Mouse (Mus musculus) embryonic facial prominence, embryonic 14.5 days (tissue): ENCODE results near the gene Zswim8. TPM values are rescaled to one million over a fixed set of nuclear protein-coding genes. Genes with fewer than 3 reads are reported as not detected.

ENCODE experiments used
- ATAC-seq: fragments of 200-750 bp; cut with Nextera tagmentation; 2 replicates; pipeline ENCODE4 v1.8.0; 2017; ENCODE audit warnings: low read depth, moderate number of reproducible peaks, moderate TSS enrichment
- DNase-seq: peaks from one replicate; pipeline ENCODE4 v3.0.0-alpha.2; 2015; ENCODE audit warnings: low spot score
- H3K27ac ChIP-seq: fragments of 300-500 bp; sonication (generic); replicated peaks from 2 replicates; pipeline ENCODE4 v1.5.1; 2014; ENCODE audit warnings: low read depth, mild to moderate bottlenecking, low read length, moderate library complexity
- H3K27me3 ChIP-seq: fragments of 300-500 bp; sonication (generic); replicated peaks from 2 replicates; pipeline ENCODE4 v1.6.1; 2014; ENCODE audit warnings: low read length; ENCODE audit not compliant: control insufficient read depth, insufficient read depth
- H3K36me3 ChIP-seq: fragments of 300-500 bp; sonication (generic); 2 replicates; pipeline ENCODE4 v1.6.1; 2014; ENCODE audit warnings: low read length, mixed read lengths; ENCODE audit not compliant: control insufficient read depth, insufficient read depth
- H3K4me1 ChIP-seq: fragments of 300-500 bp; sonication (generic); 2 replicates; pipeline ENCODE4 v1.6.1; 2014; ENCODE audit warnings: antibody characterized with exemption, low read length; ENCODE audit not compliant: control insufficient read depth, insufficient read depth
- H3K4me2 ChIP-seq: fragments of 300-500 bp; sonication (generic); 2 replicates; pipeline ENCODE4 v1.6.1; 2014; ENCODE audit warnings: low read depth, mild to moderate bottlenecking, low read length, moderate library complexity, mixed read lengths
- H3K4me3 ChIP-seq: fragments of 300-500 bp; sonication (generic); 2 replicates; pipeline ENCODE4 v1.5.1; 2014; ENCODE audit warnings: low read depth, mild to moderate bottlenecking, low read length
- H3K9ac ChIP-seq: fragments of 300-500 bp; sonication (generic); 2 replicates; pipeline ENCODE4 v1.6.1; 2014; ENCODE audit warnings: low read depth, mild to moderate bottlenecking, low read length, moderate library complexity, mixed read lengths
- H3K9me3 ChIP-seq: fragments of 300-500 bp; sonication (generic); 2 replicates; pipeline ENCODE4 v1.6.1; 2016; ENCODE audit warnings: low read length; ENCODE audit not compliant: control insufficient read depth
- WGBS: fragments of 180-500 bp; shearing (Covaris S2); extraction: QIAGEN DNeasy Blood & Tissue Kit; methylation state at CpG from one replicate; pipeline ENCODE4 v1.1.7; 2014; 5-methylcytosine and 5-hydroxymethylcytosine counted together
- polyA plus RNA-seq: library from polyadenylated mRNA; unstranded; fragments of >200 nt; fragmentation: Nextera tagmentation; extraction: Ambion mirVana; gene quantifications from 2 replicates; pipeline ENCODE4 v1.2.1, GENCODE M21; 2014

The Zswim8 gene
- polyA plus RNA-seq, 1 experiment from 2014 or later, result 31.1 TPM

GRCm38 (mm10) chr14:20663601-20664000, 43.8 kb upstream of the Zswim8 start:
- Histone ChIP-seq H3K27ac (peak overlapping the region; percentile 52; the same call in 1 of the 2 replicates), H3K27me3 (no peaks in the 10 kb centered on the region; the same call in 1 of the 2 replicates), H3K9ac (0 out of 2 replicates have a peak overlapping the region, but pooled peaks have one; percentile 57), H3K36me3 (no peaks in the 10 kb centered on the region), H3K4me1 (0 out of 2 replicates have a peak, but pooled peaks cover 5% of the 10 kb centered on the region), H3K4me3 (peak overlapping the region; percentile 10), H3K4me2 (no peak overlapping the region), H3K9me3 (no peaks in the 10 kb centered on the region)
- WGBS, result 53% methylated on average over 2 of the region's 2 CpGs
- ATAC-seq, result no peak
- no peak for DNase-seq

DNA sequence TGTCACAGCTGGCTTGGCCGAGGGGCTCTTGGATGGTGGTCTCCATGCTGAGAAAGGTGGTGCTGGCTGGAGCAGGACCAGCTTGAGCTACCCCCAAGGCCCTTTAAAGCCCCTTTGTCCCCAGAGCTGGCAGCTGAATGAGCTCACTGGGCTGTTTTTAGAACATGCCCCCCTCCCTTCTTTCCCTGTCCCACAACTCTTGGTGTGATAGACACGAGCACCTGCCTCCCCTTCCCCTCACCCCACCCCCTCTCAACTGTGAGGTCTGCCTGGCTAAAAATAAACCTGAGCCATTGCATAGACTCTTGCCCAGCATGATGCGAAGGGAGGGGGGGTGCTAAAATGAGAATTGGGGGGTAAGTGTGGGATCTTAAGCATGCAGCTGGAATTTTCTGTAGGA, 42.9 kb upstream of the Zswim8 start:
- peaks cover 4% of the 10 kb centered on the region for H3K27me3 ChIP-seq
- 57% methylated on average over 3 of the region's 3 CpGs for WGBS
- H3K9ac ChIP-seq, result peak overlapping the region; percentile 57
- ATAC-seq, result peak; percentile 17
- H3K4me3 ChIP-seq, result 0 out of 2 replicates have a peak overlapping the region, but pooled peaks have one; percentile 10
- 0 out of 2 replicates have a peak, but pooled peaks cover 5% of the 10 kb centered on the region for H3K4me1 ChIP-seq
- peak overlapping the region; percentile 52; the same call in 1 of the 2 replicates for H3K27ac ChIP-seq
- H3K9me3 ChIP-seq, result no peaks in the 10 kb centered on the region
- H3K36me3 ChIP-seq, result no peaks in the 10 kb centered on the region
- peak; percentile 75 for DNase-seq
- no peak overlapping the region for H3K4me2 ChIP-seq

GRCm38 (mm10) chr14:20667469-20667868, 39.9 kb upstream of the Zswim8 start:
- Histone ChIP-seq H3K4me3 (no peak overlapping the region), H3K27ac (0 out of 2 replicates have a peak overlapping the region, but pooled peaks have one; percentile 10), H3K9me3 (no peaks in the 10 kb centered on the region), H3K4me2 (no peak overlapping the region), H3K36me3 (no peaks in the 10 kb centered on the region), H3K4me1 (no peaks in the 10 kb centered on the region), H3K9ac (no peak overlapping the region), H3K27me3 (peaks cover 4% of the 10 kb centered on the region)
- no peak for ATAC-seq
- 64% methylated on average over 1 of the region's 1 CpGs for WGBS
- DNase-seq, result no peak

GRCm38 (mm10) chr14:20668154-20668810, 39.1 kb upstream of the Zswim8 start, which contains the start of gene Synpo2l:
Gene Synpo2l, minus strand, starts transcription at chr14:20668354.
- Histone ChIP-seq H3K36me3 (no peaks in the 10 kb centered on the region), H3K27ac (0 out of 2 replicates have a peak within 1 kb of the TSS, but pooled peaks have one; percentile 10), H3K27me3 (peaks cover 4% of the 10 kb centered on the region), H3K9ac (no peak within 1 kb of the TSS; the same call in 1 of the 2 replicates), H3K4me1 (no peaks in the 10 kb centered on the region), H3K4me2 (no peak within 1 kb of the TSS), H3K9me3 (peaks cover 3% of the 10 kb centered on the region; the same call in 1 of the 2 replicates), H3K4me3 (no peak within 1 kb of the TSS)
- 76% methylated on average over 7 of the region's 8 CpGs for WGBS
- ATAC-seq (0 out of 2 replicates have a peak, but pooled peaks have one; percentile 7), DNase-seq (peak; percentile 52)

GRCm38 (mm10) chr14:20672990-20673389, 34.4 kb upstream of the Zswim8 start:
- Histone ChIP-seq H3K4me2 (peak overlapping the region; percentile 73), H3K27ac (no peak overlapping the region), H3K4me3 (peak overlapping the region; percentile 67; the same call in 1 of the 2 replicates), H3K27me3 (peaks cover 4% of the 10 kb centered on the region), H3K4me1 (peaks cover 13% of the 10 kb centered on the region; the same call in 1 of the 2 replicates), H3K36me3 (peaks cover 25% of the 10 kb centered on the region), H3K9ac (no peak overlapping the region), H3K9me3 (peaks cover 3% of the 10 kb centered on the region; the same call in 1 of the 2 replicates)
- DNase-seq (no peak), ATAC-seq (no peak)
- WGBS, result 86% methylated on average over 2 of the region's 2 CpGs

GRCm38 (mm10) chr14:20673735-20674063, 33.7 kb upstream of the Zswim8 start:
- peak overlapping the region; percentile 67 for H3K4me3 ChIP-seq
- peaks cover 3% of the 10 kb centered on the region; the same call in 1 of the 2 replicates for H3K9me3 ChIP-seq
- WGBS, result 12% methylated on average over 13 of the region's 13 CpGs
- peaks cover 32% of the 10 kb centered on the region for H3K36me3 ChIP-seq
- peak overlapping the region; percentile 72 for H3K9ac ChIP-seq
- DNase-seq, result peak; percentile 65
- H3K4me1 ChIP-seq, result peaks cover 13% of the 10 kb centered on the region; the same call in 1 of the 2 replicates
- ATAC-seq, result peak; percentile 28
- H3K27me3 ChIP-seq, result peaks cover 4% of the 10 kb centered on the region
- H3K27ac ChIP-seq, result peak overlapping the region; percentile 94
- H3K4me2 ChIP-seq, result peak overlapping the region; percentile 73

GRCm38 (mm10) chr14:20674064-20674833, 33.1 kb upstream of the Zswim8 start, which contains the start of gene Sec24c:
Gene Sec24c, plus strand, starts transcription at chr14:20674308.
- peak; percentile 99 for DNase-seq
- Histone ChIP-seq H3K9ac (peak within 1 kb of the TSS; percentile 72), H3K27ac (peak within 1 kb of the TSS; percentile 94), H3K36me3 (peaks cover 38% of the 10 kb centered on the region), H3K9me3 (peaks cover 3% of the 10 kb centered on the region; the same call in 1 of the 2 replicates), H3K4me2 (peak within 1 kb of the TSS; percentile 73), H3K4me1 (peaks cover 13% of the 10 kb centered on the region; the same call in 1 of the 2 replicates), H3K4me3 (peak within 1 kb of the TSS; percentile 67), H3K27me3 (no peaks in the 10 kb centered on the region; the same call in 1 of the 2 replicates)
- peak; percentile 96 for ATAC-seq
- WGBS, result under 1% methylated on average over 35 of the region's 43 CpGs

- no peak for DNase-seq
- H3K27me3 ChIP-seq, result no peaks in the 10 kb centered on the region
- H3K4me1 ChIP-seq, result peaks cover 13% of the 10 kb centered on the region; the same call in 1 of the 2 replicates
- H3K9ac ChIP-seq, result no peak overlapping the region
- no peak overlapping the region for H3K27ac ChIP-seq
- H3K9me3 ChIP-seq, result peaks cover 2% of the 10 kb centered on the region; the same call in 1 of the 2 replicates
- no peak overlapping the region for H3K4me3 ChIP-seq
- peaks cover 74% of the 10 kb centered on the region for H3K36me3 ChIP-seq
- H3K4me2 ChIP-seq, result no peak overlapping the region
- no peak for ATAC-seq
- WGBS, result 93% methylated on average over 4 of the region's 4 CpGs
Measured at GRCm38 (mm10) chr14:20677906-20678305, 29.4 kb upstream of the Zswim8 start.
